Mouse (Mus musculus): ENCODE measurements around the gene Klhl32. TPM values are rescaled to one million over a fixed set of nuclear protein-coding genes. Genes with fewer than 3 reads are reported as not detected.

Klhl32 gene
- polyA plus RNA-seq, 1 experiment: 1.9 TPM

- Histone ChIP-seq H3K27ac (ENCODE audit: insufficient read depth, low read depth, low read length) (no peak overlapping the region), H3K4me3 (ENCODE audit: insufficient read depth, low read depth, low read length) (no peak overlapping the region), H3K36me3 (ENCODE audit: control insufficient read depth, insufficient read depth, low read length) (no peaks in the 10 kb centered on the region), H3K4me1 (ENCODE audit: control insufficient read depth, insufficient read depth, low read length) (no peaks in the 10 kb centered on the region), H3K27me3 (replicated peaks; ENCODE audit: control insufficient read depth, insufficient read depth, low read length) (no peaks in the 10 kb centered on the region)
- DNase-seq: no peak
- 48% methylated on average over 7 of the region's 7 CpGs for WGBS
- TF ChIP-seq POLR2A (IDR thresholded peaks at IDR 0.05; ENCODE audit: low read depth, low read length) (no peak), CTCF (conservative IDR thresholded peaks at IDR 0.05; ENCODE audit: insufficient read depth, insufficient read length, low read depth, low read length) (no peak)
Measured at GRCm38 (mm10) chr4:24835555-24835954, 15.4 kb downstream of the Klhl32 start.

- Histone ChIP-seq H3K36me3 (ENCODE audit: control insufficient read depth, insufficient read depth, low read length) (no peaks in the 10 kb centered on the region), H3K4me3 (ENCODE audit: insufficient read depth, low read depth, low read length) (no peak overlapping the region), H3K27ac (ENCODE audit: insufficient read depth, low read depth, low read length) (no peak overlapping the region), H3K4me1 (ENCODE audit: control insufficient read depth, insufficient read depth, low read length) (no peaks in the 10 kb centered on the region), H3K27me3 (replicated peaks; ENCODE audit: control insufficient read depth, insufficient read depth, low read length) (no peaks in the 10 kb centered on the region)
- TF ChIP-seq POLR2A (IDR thresholded peaks at IDR 0.05; ENCODE audit: low read depth, low read length) (no peak), CTCF (conservative IDR thresholded peaks at IDR 0.05; ENCODE audit: insufficient read depth, insufficient read length, low read depth, low read length) (no peak)
- 73% methylated on average over 1 of the region's 1 CpGs for WGBS
- DNase-seq: no peak
Measured at GRCm38 (mm10) chr4:24808316-24808715, 42.6 kb downstream of the Klhl32 start.

- DNase-seq: no peak
- Histone ChIP-seq H3K4me3 (ENCODE audit: insufficient read depth, low read depth, low read length) (no peak overlapping the region), H3K27ac (ENCODE audit: insufficient read depth, low read depth, low read length) (no peak overlapping the region), H3K36me3 (ENCODE audit: control insufficient read depth, insufficient read depth, low read length) (no peaks in the 10 kb centered on the region), H3K27me3 (replicated peaks; ENCODE audit: control insufficient read depth, insufficient read depth, low read length) (no peaks in the 10 kb centered on the region), H3K4me1 (ENCODE audit: control insufficient read depth, insufficient read depth, low read length) (no peaks in the 10 kb centered on the region)
- TF ChIP-seq CTCF (conservative IDR thresholded peaks at IDR 0.05; ENCODE audit: insufficient read depth, insufficient read length, low read depth, low read length) (no peak), POLR2A (IDR thresholded peaks at IDR 0.05; ENCODE audit: low read depth, low read length) (no peak)
- WGBS: 80% methylated on average over 1 of the region's 1 CpGs
Measured at GRCm38 (mm10) chr4:24801881-24802280, 49.0 kb downstream of the Klhl32 start.

- WGBS: 48% methylated on average over 2 of the region's 2 CpGs
- no peaks in the 10 kb centered on the region for H3K27me3 ChIP-seq (replicated peaks; ENCODE audit: control insufficient read depth, insufficient read depth, low read length)
- no peak for TF ChIP-seq POLR2A (IDR thresholded peaks at IDR 0.05; ENCODE audit: low read depth, low read length)
- no peak for TF ChIP-seq CTCF (conservative IDR thresholded peaks at IDR 0.05; ENCODE audit: insufficient read depth, insufficient read length, low read depth, low read length)
- H3K36me3 ChIP-seq (ENCODE audit: control insufficient read depth, insufficient read depth, low read length): no peaks in the 10 kb centered on the region
- H3K4me1 ChIP-seq (ENCODE audit: control insufficient read depth, insufficient read depth, low read length): no peaks in the 10 kb centered on the region
- H3K27ac ChIP-seq (ENCODE audit: insufficient read depth, low read depth, low read length): no peak overlapping the region
- H3K4me3 ChIP-seq (ENCODE audit: insufficient read depth, low read depth, low read length): no peak overlapping the region
- DNase-seq: no peak
Measured at GRCm38 (mm10) chr4:24801343-24801742, 49.6 kb downstream of the Klhl32 start.

GRCm38 (mm10) chr4:24800345-24800936, 50.5 kb downstream of the Klhl32 start:
- WGBS: 91% methylated on average over 9 of the region's 9 CpGs
- H3K4me1 ChIP-seq (ENCODE audit: control insufficient read depth, insufficient read depth, low read length): no peaks in the 10 kb centered on the region

GRCm38 (mm10) chr4:24799037-24799436, 51.9 kb downstream of the Klhl32 start:
- 90% methylated on average over 6 of the region's 6 CpGs for WGBS
- no peaks in the 10 kb centered on the region for H3K27me3 ChIP-seq (replicated peaks; ENCODE audit: control insufficient read depth, insufficient read depth, low read length)
- no peaks in the 10 kb centered on the region for H3K36me3 ChIP-seq (ENCODE audit: control insufficient read depth, insufficient read depth, low read length)
- DNase-seq: no peak
- no peaks in the 10 kb centered on the region for H3K4me1 ChIP-seq (ENCODE audit: control insufficient read depth, insufficient read depth, low read length)
- no peak overlapping the region for H3K4me3 ChIP-seq (ENCODE audit: insufficient read depth, low read depth, low read length)
- no peak overlapping the region for H3K27ac ChIP-seq (ENCODE audit: insufficient read depth, low read depth, low read length)
- TF ChIP-seq CTCF (conservative IDR thresholded peaks at IDR 0.05; ENCODE audit: insufficient read depth, insufficient read length, low read depth, low read length) (no peak), POLR2A (IDR thresholded peaks at IDR 0.05; ENCODE audit: low read depth, low read length) (no peak)

More at GRCm38 (mm10) chr4:24800345-24800936, 50.5 kb downstream of the Klhl32 start:
- TF ChIP-seq CTCF (conservative IDR thresholded peaks at IDR 0.05; ENCODE audit: insufficient read depth, insufficient read length, low read depth, low read length) (no peak), POLR2A (IDR thresholded peaks at IDR 0.05; ENCODE audit: low read depth, low read length) (no peak)
- Histone ChIP-seq H3K27me3 (replicated peaks; ENCODE audit: control insufficient read depth, insufficient read depth, low read length) (no peaks in the 10 kb centered on the region), H3K4me3 (ENCODE audit: insufficient read depth, low read depth, low read length) (no peak overlapping the region), H3K27ac (ENCODE audit: insufficient read depth, low read depth, low read length) (no peak overlapping the region), H3K36me3 (ENCODE audit: control insufficient read depth, insufficient read depth, low read length) (no peaks in the 10 kb centered on the region)
- DNase-seq: no peak

- Histone ChIP-seq H3K4me3 (ENCODE audit: insufficient read depth, low read depth, low read length) (no peak overlapping the region), H3K27me3 (replicated peaks; ENCODE audit: control insufficient read depth, insufficient read depth, low read length) (no peaks in the 10 kb centered on the region), H3K27ac (ENCODE audit: insufficient read depth, low read depth, low read length) (no peak overlapping the region), H3K4me1 (ENCODE audit: control insufficient read depth, insufficient read depth, low read length) (no peaks in the 10 kb centered on the region), H3K36me3 (ENCODE audit: control insufficient read depth, insufficient read depth, low read length) (no peaks in the 10 kb centered on the region)
- no peak for DNase-seq
- TF ChIP-seq CTCF (conservative IDR thresholded peaks at IDR 0.05; ENCODE audit: insufficient read depth, insufficient read length, low read depth, low read length) (no peak), POLR2A (IDR thresholded peaks at IDR 0.05; ENCODE audit: low read depth, low read length) (no peak)
- WGBS: 33% methylated on average over 3 of the region's 3 CpGs
Measured at GRCm38 (mm10) chr4:24797868-24798267, 53.1 kb downstream of the Klhl32 start.
